Mouse (Mus musculus) midbrain, embryonic 14.5 days (tissue): ENCODE data around the gene A730049H05Rik. TPM values are rescaled to one million over a fixed set of nuclear protein-coding genes. Genes with fewer than 3 reads are reported as not detected.

Source experiments
- ATAC-seq: fragments of 200-750 bp; cut with Nextera tagmentation; 2 replicates; pipeline ENCODE4 v1.8.0; 2017; ENCODE audit warnings: moderate number of reproducible peaks, moderate library complexity; ENCODE audit not compliant: low FRiP score, low TSS enrichment
- DNase-seq: peaks from one replicate; pipeline ENCODE4 v3.0.0-alpha.2; 2015
- H3K27ac ChIP-seq: fragments of 300-500 bp; sonication (generic); replicated peaks from 2 replicates; pipeline ENCODE4 v1.5.1; 2014; ENCODE audit warnings: mild to moderate bottlenecking, low read depth, low read length, moderate library complexity
- H3K27me3 ChIP-seq: fragments of 300-500 bp; sonication (generic); 2 replicates; pipeline ENCODE4 v1.6.1; 2014; ENCODE audit warnings: low read length, control low read depth, mixed read lengths; ENCODE audit not compliant: control insufficient read depth, insufficient read depth
- H3K36me3 ChIP-seq: fragments of 300-500 bp; sonication (generic); 2 replicates; pipeline ENCODE4 v1.6.1; 2014; ENCODE audit warnings: low read length, control low read depth; ENCODE audit not compliant: control insufficient read depth, insufficient read depth
- H3K4me1 ChIP-seq: fragments of 300-500 bp; sonication (generic); 2 replicates; pipeline ENCODE4 v1.6.1; 2014; ENCODE audit warnings: mild to moderate bottlenecking, antibody characterized with exemption, low read length, control low read depth; ENCODE audit not compliant: control insufficient read depth, insufficient read depth
- H3K4me2 ChIP-seq: fragments of 300-500 bp; sonication (generic); 2 replicates; pipeline ENCODE4 v1.6.1; 2014; ENCODE audit warnings: mild to moderate bottlenecking, low read length, moderate library complexity
- H3K4me3 ChIP-seq: fragments of 300-500 bp; sonication (generic); replicated peaks from 2 replicates; pipeline ENCODE4 v1.5.1; 2014; ENCODE audit warnings: low read depth, low read length
- H3K9ac ChIP-seq: fragments of 300-500 bp; sonication (generic); replicated peaks from 2 replicates; pipeline ENCODE4 v1.6.1; 2014; ENCODE audit warnings: mild to moderate bottlenecking, low read length, moderate library complexity
- H3K9me3 ChIP-seq: fragments of 300-500 bp; sonication (generic); 2 replicates; pipeline ENCODE4 v1.6.1; 2016; ENCODE audit warnings: low read length, control low read depth, mixed read lengths; ENCODE audit not compliant: control insufficient read depth
- WGBS: fragments of 180-500 bp; shearing (Covaris S2); extraction: QIAGEN DNeasy Blood & Tissue Kit; methylation state at CpG from one replicate; pipeline ENCODE4 v1.1.7; 2014; 5-methylcytosine and 5-hydroxymethylcytosine counted together
- polyA plus RNA-seq: library from polyadenylated mRNA; unstranded; fragments of >200 nt; fragmentation: Nextera tagmentation; extraction: Ambion mirVana; gene quantifications from 2 replicates; pipeline ENCODE4 v1.2.1, GENCODE M21; 2014

A730049H05Rik gene
- polyA plus RNA-seq, 1 experiment from 2014 or later: 0.37 TPM

GRCm38 (mm10) chr6:92801462-92801861 lies 14.8 kb upstream of the A730049H05Rik start:
- 77% methylated on average over 2 of the region's 2 CpGs for WGBS

GRCm38 (mm10) chr6:92802421-92802820 lies 13.9 kb upstream of the A730049H05Rik start:
- Histone ChIP-seq H3K27ac (no peak overlapping the region), H3K4me3 (no peak overlapping the region), H3K9me3 (no peaks in the 10 kb centered on the region), H3K9ac (no peak overlapping the region), H3K4me2 (no peak overlapping the region), H3K27me3 (no peaks in the 10 kb centered on the region), H3K36me3 (no peaks in the 10 kb centered on the region), H3K4me1 (0 out of 2 replicates have a peak, but pooled peaks cover 3% of the 10 kb centered on the region)
- DNase-seq (no peak), ATAC-seq (no peak)
- 92% methylated on average over 11 of the region's 11 CpGs for WGBS

More at GRCm38 (mm10) chr6:92801462-92801861, 14.8 kb upstream of the A730049H05Rik start:
- no peak overlapping the region for H3K9ac ChIP-seq
- no peak overlapping the region for H3K27ac ChIP-seq
- H3K9me3 ChIP-seq: no peaks in the 10 kb centered on the region
- DNase-seq: no peak
- 0 out of 2 replicates have a peak, but pooled peaks cover 3% of the 10 kb centered on the region for H3K4me1 ChIP-seq
- H3K36me3 ChIP-seq: no peaks in the 10 kb centered on the region
- no peak for ATAC-seq
- no peak overlapping the region for H3K4me3 ChIP-seq
- no peaks in the 10 kb centered on the region for H3K27me3 ChIP-seq
- no peak overlapping the region for H3K4me2 ChIP-seq

- Histone ChIP-seq H3K4me2 (no peak overlapping the region), H3K4me1 (0 out of 2 replicates have a peak, but pooled peaks cover 3% of the 10 kb centered on the region), H3K9me3 (no peaks in the 10 kb centered on the region), H3K4me3 (no peak overlapping the region), H3K9ac (no peak overlapping the region), H3K27me3 (no peaks in the 10 kb centered on the region), H3K36me3 (no peaks in the 10 kb centered on the region), H3K27ac (no peak overlapping the region)
- 50% methylated on average over 6 of the region's 6 CpGs for WGBS
- no peak for ATAC-seq
- peak; percentile 51 for DNase-seq
Observed at GRCm38 (mm10) chr6:92803213-92803612, 13.1 kb upstream of the A730049H05Rik start.

- H3K27me3 ChIP-seq: no peaks in the 10 kb centered on the region
- no peak overlapping the region for H3K4me3 ChIP-seq
- no peaks in the 10 kb centered on the region for H3K36me3 ChIP-seq
- H3K9ac ChIP-seq: no peak overlapping the region
- no peak for ATAC-seq
- H3K27ac ChIP-seq: no peak overlapping the region
- no peak for DNase-seq
- H3K9me3 ChIP-seq: no peaks in the 10 kb centered on the region
- H3K4me2 ChIP-seq: no peak overlapping the region
- WGBS: 84% methylated on average over 3 of the region's 3 CpGs
- 0 out of 2 replicates have a peak, but pooled peaks cover 3% of the 10 kb centered on the region for H3K4me1 ChIP-seq
Observed at GRCm38 (mm10) chr6:92804254-92804971, 11.9 kb upstream of the A730049H05Rik start.

GRCm38 (mm10) chr6:92809818-92810217 lies 6.5 kb upstream of the A730049H05Rik start:
- H3K27me3 ChIP-seq: no peaks in the 10 kb centered on the region; the same call in 1 of the 2 replicates
- H3K4me1 ChIP-seq: no peaks in the 10 kb centered on the region
- H3K9ac ChIP-seq: no peak overlapping the region
- ATAC-seq: no peak
- H3K36me3 ChIP-seq: no peaks in the 10 kb centered on the region
- 80% methylated on average over 3 of the region's 3 CpGs for WGBS
- H3K4me2 ChIP-seq: no peak overlapping the region
- no peak overlapping the region for H3K27ac ChIP-seq
- H3K4me3 ChIP-seq: no peak overlapping the region
- no peak for DNase-seq
- H3K9me3 ChIP-seq: no peaks in the 10 kb centered on the region

- no peaks in the 10 kb centered on the region for H3K9me3 ChIP-seq
- H3K27me3 ChIP-seq: peaks cover 3% of the 10 kb centered on the region; the same call in 1 of the 2 replicates
- no peaks in the 10 kb centered on the region for H3K4me1 ChIP-seq
- H3K36me3 ChIP-seq: no peaks in the 10 kb centered on the region
- H3K4me2 ChIP-seq: no peak overlapping the region
- ATAC-seq (no peak), DNase-seq (no peak)
- WGBS: 91% methylated on average over 2 of the region's 2 CpGs
- H3K27ac ChIP-seq: no peak overlapping the region
- H3K9ac ChIP-seq: no peak overlapping the region
- no peak overlapping the region for H3K4me3 ChIP-seq
Observed at GRCm38 (mm10) chr6:92810628-92811027, 5.7 kb upstream of the A730049H05Rik start.

GRCm38 (mm10) chr6:92811566-92811965 lies 4.7 kb upstream of the A730049H05Rik start:
- no peak for ATAC-seq

GRCm38 (mm10) chr6:92812702-92813370 lies 3.4 kb upstream of the A730049H05Rik start:
- H3K9me3 ChIP-seq: no peaks in the 10 kb centered on the region
- H3K4me1 ChIP-seq: no peaks in the 10 kb centered on the region
- ATAC-seq (no peak), DNase-seq (no peak)
- H3K4me3 ChIP-seq: no peak overlapping the region
- no peak overlapping the region for H3K4me2 ChIP-seq
- WGBS: 65% methylated on average over 2 of the region's 2 CpGs
- peaks cover 3% of the 10 kb centered on the region; the same call in 1 of the 2 replicates for H3K27me3 ChIP-seq
- no peak overlapping the region for H3K27ac ChIP-seq
- no peak overlapping the region for H3K9ac ChIP-seq
- H3K36me3 ChIP-seq: no peaks in the 10 kb centered on the region

More at GRCm38 (mm10) chr6:92811566-92811965, 4.7 kb upstream of the A730049H05Rik start:
- H3K27ac ChIP-seq: no peak overlapping the region
- H3K4me1 ChIP-seq: no peaks in the 10 kb centered on the region
- no peaks in the 10 kb centered on the region for H3K36me3 ChIP-seq
- no peak overlapping the region for H3K4me2 ChIP-seq
- H3K9me3 ChIP-seq: no peaks in the 10 kb centered on the region
- H3K4me3 ChIP-seq: no peak overlapping the region
- no peak overlapping the region for H3K9ac ChIP-seq
- H3K27me3 ChIP-seq: peaks cover 3% of the 10 kb centered on the region; the same call in 1 of the 2 replicates
- no peak for DNase-seq
